Mouse (Mus musculus) left cerebral cortex, adult 2 months (tissue): Measurements from ENCODE around the gene Zfp967. TPM values are rescaled to one million over a fixed set of nuclear protein-coding genes. Genes with fewer than 3 reads are reported as not detected.
"Not testable (repeated sequence)": the region's sequence is repeated elsewhere in the genome, so short reads cannot be mapped to it uniquely, and the experiment has no call there.

Experiments
- DNase-seq, 2 experiments: peaks; one replicate each; pipeline ENCODE4 v3.0.0; 2021 to 2022; ENCODE audit warnings: low spot score in 2 of 2, mixed read lengths in 1 of 2; ENCODE audit errors: extremely low spot score in 1 of 2
- H3K27ac ChIP-seq: fragments of 200-600 bp; 2 replicates; pipeline ENCODE4 v1.8.1; 2022
- H3K4me3 ChIP-seq: fragments of 200-600 bp; 2 replicates; pipeline ENCODE4 v1.8.1; 2022
- intact Hi-C: fragments of 180-260 bp; cut with DNase I; formaldehyde crosslinking; loops from one replicate; pipeline ENCODE4 v1.15.1; 2025
- long read RNA-seq, 2 experiments: library from polyadenylated mRNA; stranded (forward); transcript quantifications; one replicate each; pipeline ENCODE4 v2.0.0; 2021; ENCODE audit warnings: borderline mapping rate in 2 of 2
- total RNA-seq, 2 experiments: library from RNA; stranded (reverse); gene quantifications; 2 replicates each; pipeline ENCODE4 v1.2.3; 2021

Zfp967 gene
- total RNA-seq = not detected
- long read RNA-seq, experiment 1, partial matches to known transcripts = 0 of 1 reads
- long read RNA-seq, experiment 1, other reads (novel, unspliced or antisense) = 1 of 1 reads
- long read RNA-seq, experiment 2, partial matches to known transcripts = 0 of 1 reads
- long read RNA-seq, experiment 2, other reads (novel, unspliced or antisense) = 1 of 1 reads

DNA sequence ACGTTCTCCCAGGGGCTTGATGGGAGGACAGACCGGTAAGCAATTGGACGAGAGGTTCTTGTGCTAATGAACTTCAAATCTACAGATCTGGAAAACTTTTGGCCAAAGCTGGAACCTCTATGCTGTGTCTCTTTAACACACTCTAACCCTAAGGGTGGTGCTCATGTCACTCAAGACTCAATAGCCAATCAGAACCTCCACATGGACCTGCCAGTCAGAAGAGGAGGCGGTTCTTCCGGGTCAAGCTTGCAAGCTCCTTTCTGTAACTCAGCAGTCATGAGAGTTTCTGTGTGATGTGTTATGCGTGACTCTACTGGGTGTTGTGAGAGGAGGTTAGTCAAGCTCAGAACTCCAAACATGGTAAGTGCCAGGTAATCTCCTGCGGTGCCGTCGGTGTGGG lies at the start of gene Zfp967:
TSS of gene Zfp967 (plus strand) at position 301 of the 400 bp plus-strand sequence.
- DNase-seq, intact Hi-C loops, H3K27ac ChIP-seq, H3K4me3 ChIP-seq: not testable (repeated sequence)

DNA sequence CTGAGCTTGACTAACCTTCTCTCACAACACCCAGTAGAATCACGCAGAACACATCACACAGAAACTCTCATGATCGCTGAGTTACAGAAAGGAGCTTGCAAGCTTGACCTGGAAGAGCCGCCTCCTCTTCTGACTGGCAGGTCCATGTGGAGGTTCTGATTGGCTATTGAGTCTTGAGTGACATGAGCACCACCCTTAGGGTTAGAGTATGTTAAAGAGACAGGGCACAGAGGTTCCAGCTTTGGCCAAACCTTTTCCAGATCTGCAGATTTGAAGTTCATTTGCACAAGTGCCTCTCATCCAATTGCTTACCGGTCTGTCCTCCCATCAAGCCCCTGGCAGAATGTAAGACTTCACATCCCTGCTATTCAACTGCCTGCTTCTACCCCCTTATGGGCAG lies 34.2 kb upstream of the Zfp967 start, which contains the start of gene Gm14434:
TSS of gene Gm14434 (minus strand) at position 101 of the 400 bp plus-strand sequence.
- H3K27ac ChIP-seq, DNase-seq, H3K4me3 ChIP-seq, intact Hi-C loops: not testable (repeated sequence)

Other genes starting within 250 kb of the Zfp967 start
- not detected for gene Gm11009, start 201.6 kb upstream of the Zfp967 start, total RNA-seq
- 10 to 100 TPM in 1 of 2 experiments, 1 to 10 TPM in 1; 8.2 to 16.0 TPM for gene Gm14435, start 97.5 kb upstream of the Zfp967 start, total RNA-seq
- not detected for gene Gm14434, start 34.3 kb upstream of the Zfp967 start, total RNA-seq
- gene Gm14308, start 115.3 kb downstream of the Zfp967 start, total RNA-seq = 10 to 100 TPM in 1 of 2 experiments, 1 to 10 TPM in 1; 6.2 to 13.7 TPM
- gene Zfp973, start 149.5 kb downstream of the Zfp967 start, total RNA-seq = 10 to 100 TPM; 12.8 to 13.5 TPM
- gene Gm14305, start 187.3 kb downstream of the Zfp967 start, total RNA-seq = 10 to 100 TPM; 25.7 to 29.5 TPM